Mouse (Mus musculus) adrenal gland, postnatal 14 days (tissue): ENCODE data around the gene Adprhl1. TPM values are rescaled to one million over a fixed set of nuclear protein-coding genes. Genes with fewer than 3 reads are reported as not detected.

ENCODE experiments used
- DNase-seq: peaks from one replicate; pipeline ENCODE4 v3.0.0; 2021; ENCODE audit warnings: mixed read lengths
- long read RNA-seq, 2 experiments: library from polyadenylated mRNA; stranded (forward); transcript quantifications; one replicate each; pipeline ENCODE4 v2.0.0; 2021
- total RNA-seq: library from RNA; stranded (reverse); gene quantifications from 2 replicates; pipeline ENCODE4 v1.2.3, GENCODE M21; 2021

Gene Adprhl1
- total RNA-seq, result 0.52 and 0.56 TPM in 2 replicates
- long read RNA-seq, experiment 1, partial matches to known transcripts, result 0 of 1 reads
- long read RNA-seq, experiment 1, other reads (novel, unspliced or antisense), result 0 of 1 reads
- long read RNA-seq, experiment 2, result 0 reads

GRCm38 (mm10) chr8:13254019-13254418 is at the start of gene Adprhl1:
TSS of gene Adprhl1 (minus strand) at chr8:13254162.
- peak; percentile 90 for DNase-seq

GRCm38 (mm10) chr8:13301036-13301435 is 47.1 kb upstream of the Adprhl1 start:
- no peak for DNase-seq

DNA sequence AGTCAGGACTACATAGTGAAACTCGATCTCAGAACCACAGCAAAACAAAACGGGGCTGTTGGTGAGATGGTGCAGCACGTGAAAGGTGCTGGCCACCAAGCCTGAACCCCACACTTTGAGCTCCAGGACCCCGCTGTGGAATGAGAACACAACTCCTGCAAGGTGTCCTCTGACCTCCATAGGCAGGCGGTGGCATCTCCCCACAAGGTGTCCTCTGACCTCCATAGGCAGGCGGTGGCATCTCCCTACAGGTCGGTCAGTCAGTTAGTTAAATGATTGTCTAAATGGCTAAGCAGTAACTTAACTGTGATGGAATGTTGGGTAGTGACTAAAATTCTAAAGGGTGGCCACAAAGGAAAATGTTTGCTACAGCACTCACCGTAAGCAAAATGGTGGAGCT is 45.6 kb upstream of the Adprhl1 start:
- no peak for DNase-seq

DNA sequence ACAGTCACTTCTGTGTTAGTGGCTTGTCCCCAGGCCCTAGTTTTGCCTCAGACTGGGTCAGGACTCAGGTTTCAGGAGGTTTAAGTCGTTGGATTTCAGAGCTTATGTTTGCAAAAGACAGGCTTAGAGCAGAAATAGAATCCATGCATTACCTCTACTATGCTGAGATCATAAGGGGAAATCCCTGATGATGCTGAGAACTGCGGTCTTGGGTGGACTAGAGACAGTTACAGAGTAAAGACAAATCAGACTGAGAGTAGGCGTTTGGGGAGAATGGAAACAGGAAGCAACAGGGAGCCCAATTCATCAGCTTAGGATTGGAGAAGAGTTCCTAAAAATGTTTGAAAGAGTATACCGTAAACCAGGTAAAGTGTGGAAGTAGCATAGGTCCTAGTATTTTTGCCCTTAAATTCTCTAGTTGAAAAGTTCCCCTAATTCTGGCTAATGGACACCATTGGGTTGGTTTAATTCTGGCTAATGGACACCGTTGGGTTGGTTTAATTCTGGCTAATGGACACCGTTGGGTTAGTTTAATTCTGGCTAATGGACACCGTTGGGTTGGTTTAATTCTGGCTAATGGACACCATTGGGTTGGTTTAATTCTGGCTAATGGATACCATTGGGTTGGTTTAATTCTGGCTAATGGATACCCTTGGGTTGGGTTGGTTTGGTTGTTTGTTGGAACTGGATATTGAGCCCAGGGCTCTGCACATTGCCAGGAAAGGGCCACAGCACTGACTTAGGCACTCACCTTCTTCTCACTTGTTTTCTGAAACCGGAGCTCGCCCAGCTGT is 39.9 kb upstream of the Adprhl1 start:
- DNase-seq, result no peak

DNA sequence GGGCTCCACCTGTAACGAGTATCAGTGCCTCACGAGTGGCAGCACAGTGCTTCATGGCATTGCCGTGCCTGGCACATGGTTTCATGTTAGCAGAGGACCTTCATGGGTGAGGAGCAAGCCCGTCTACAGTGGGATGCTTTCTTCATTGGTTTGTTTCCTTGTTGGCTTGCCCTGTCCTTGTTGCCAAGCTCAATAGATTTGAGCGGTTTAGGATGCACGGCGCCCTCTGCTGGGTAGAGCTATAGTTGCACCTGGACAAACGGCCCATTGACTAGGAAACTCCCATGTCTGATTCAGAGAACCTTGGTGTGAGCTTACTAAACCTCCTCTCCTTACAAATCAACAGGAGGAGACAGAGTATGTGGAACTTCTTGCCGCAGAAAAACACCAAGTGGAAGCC is 38.4 kb upstream of the Adprhl1 start:
- DNase-seq, result peak; percentile 90

- DNase-seq, result no peak
Measured at GRCm38 (mm10) chr8:13288646-13289045, 34.7 kb upstream of the Adprhl1 start.

- peak; percentile 97 for DNase-seq
Measured at GRCm38 (mm10) chr8:13287692-13288623, 34.0 kb upstream of the Adprhl1 start, which contains the start of the genes Dcun1d2 and Tmco3. TSS of gene Dcun1d2 (minus strand) at chr8:13288131. TSS of gene Tmco3 (plus strand) at chr8:13288190.

DNA sequence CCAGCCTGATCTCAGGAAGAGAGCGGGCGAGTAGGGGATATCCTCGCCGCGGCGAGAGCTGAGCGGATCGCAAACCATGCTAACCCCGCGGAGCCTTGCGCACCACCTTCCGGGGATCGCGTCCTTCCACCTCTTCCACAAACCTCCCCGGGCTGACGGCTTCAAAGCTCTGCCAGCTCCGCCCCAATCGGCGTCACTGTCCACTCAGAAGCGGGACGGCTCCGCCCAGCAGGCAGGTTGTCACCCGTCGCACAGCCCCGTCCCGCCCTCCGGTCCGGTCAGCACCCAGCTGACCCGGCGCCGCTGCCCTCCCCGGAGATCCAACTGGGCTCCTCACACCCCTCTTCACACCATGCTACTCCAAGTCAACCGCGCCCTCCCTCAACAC is 33.3 kb upstream of the Adprhl1 start:
- peak; percentile 97 for DNase-seq

GRCm38 (mm10) chr8:13283200-13283599 is 29.2 kb upstream of the Adprhl1 start:
- no peak for DNase-seq

DNA sequence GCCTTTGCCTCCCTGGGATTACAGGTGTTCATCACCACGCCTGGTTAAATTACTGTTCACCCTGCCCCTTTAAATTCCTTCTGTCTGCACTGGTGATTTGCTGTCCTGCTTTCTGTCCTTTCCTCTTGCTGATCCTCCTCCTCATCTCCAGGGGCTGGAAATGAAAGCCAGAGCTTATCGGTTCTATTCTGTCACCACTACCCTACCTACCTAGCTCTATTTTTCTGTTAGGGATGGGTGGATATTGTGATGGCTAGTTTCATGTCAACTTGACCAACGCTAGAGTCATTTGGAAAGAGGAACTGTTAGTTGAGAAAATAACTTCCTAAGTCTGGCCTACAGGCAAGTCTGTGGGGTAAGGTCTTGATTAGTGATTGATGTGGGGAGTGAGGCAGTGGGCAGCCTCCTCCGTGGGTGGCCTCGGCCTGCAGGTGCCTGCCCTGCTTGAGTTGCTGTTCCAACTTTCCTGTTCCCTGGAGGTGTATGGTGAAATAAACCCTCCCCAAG is 23.0 kb upstream of the Adprhl1 start:
- DNase-seq, result no peak

- DNase-seq, result no peak
Measured at GRCm38 (mm10) chr8:13272834-13273233, 18.9 kb upstream of the Adprhl1 start.

DNA sequence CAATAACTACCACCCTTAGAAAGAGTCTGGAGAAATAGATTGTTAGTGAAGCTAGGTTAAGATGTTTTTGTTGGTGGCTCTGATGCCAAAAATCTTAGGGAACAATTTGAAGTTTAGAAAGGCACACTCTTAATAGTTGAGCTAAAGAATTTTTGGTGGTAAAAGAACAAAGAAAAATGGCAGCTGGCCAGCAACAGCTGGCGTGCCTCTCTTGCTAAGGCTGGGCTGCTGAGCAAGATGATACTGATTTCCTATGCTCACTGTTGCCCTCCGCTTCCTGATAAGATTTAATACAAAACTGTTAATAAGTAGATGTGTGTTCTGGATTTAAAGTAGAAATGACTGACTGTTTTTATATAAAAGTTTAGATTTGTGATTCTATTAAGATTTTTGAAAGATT is 13.6 kb upstream of the Adprhl1 start:
- DNase-seq, result no peak

DNA sequence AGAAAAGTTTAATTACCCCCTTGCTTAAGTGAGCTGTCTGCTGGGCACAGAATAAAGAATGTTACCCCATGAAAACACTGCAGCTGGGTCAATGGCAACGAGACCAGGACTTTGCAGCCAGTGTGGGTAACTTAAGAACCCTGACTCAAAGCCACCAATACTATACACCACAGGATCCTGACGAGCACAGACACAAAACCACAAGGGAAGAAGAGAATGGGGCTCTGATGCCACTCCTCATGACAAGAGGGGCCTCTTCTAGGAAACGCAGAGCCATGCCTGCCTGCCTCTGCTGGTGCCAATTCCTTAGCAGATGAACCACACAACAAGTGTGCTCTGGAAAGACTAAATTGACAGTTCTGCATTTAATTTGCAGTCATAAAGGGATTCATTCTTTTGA is 9.4 kb upstream of the Adprhl1 start:
- DNase-seq, result no peak

GRCm38 (mm10) chr8:13253413-13253812 is 549 bp downstream of the Adprhl1 start:
- DNase-seq, result no peak

DNA sequence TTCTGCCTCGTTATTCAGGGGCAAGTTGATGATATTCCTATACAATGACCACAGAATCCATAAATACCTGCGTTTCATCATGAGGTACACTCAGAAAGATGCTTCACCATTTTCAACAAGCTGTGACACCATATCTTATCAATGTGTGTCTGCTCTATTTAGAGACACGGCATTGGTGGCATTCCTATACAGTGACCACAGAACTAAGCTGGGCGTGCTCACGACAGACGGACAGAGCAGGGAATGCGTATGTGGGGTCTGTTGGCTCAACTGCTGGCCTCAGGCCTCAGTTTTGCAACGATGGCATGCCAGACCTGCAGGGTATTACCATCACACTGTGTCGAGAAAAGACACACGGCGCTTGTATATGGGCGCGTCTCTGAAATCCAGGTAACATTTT is 1.1 kb downstream of the Adprhl1 start:
- no peak for DNase-seq

GRCm38 (mm10) chr8:13244343-13244880 is 9.6 kb downstream of the Adprhl1 start:
- DNase-seq, result no peak

GRCm38 (mm10) chr8:13242985-13243870 is 10.7 kb downstream of the Adprhl1 start:
- DNase-seq, result no peak

DNA sequence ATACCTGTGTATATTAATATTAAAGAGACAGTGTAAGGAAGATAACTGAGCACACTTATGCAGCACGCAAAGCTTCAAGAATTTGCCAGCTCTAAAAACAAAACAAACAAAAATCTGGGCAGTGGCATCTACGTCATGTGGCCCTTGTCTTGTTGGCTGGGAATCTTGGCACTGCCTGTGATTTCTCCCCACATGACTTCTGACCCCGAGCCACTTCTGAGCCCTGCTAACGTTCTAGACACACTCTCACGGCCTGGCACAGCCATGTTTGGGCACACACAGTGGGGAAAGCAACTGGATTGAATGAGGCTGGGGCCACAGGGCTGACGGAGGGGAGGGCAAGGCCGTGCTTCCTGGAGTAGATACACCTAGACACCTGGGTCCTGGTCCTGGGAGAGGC is 13.3 kb downstream of the Adprhl1 start:
- peak; percentile 38 for DNase-seq

- DNase-seq, result no peak
Measured at GRCm38 (mm10) chr8:13240055-13240454, 13.9 kb downstream of the Adprhl1 start.

- no peak for DNase-seq
Measured at GRCm38 (mm10) chr8:13234803-13235202, 19.2 kb downstream of the Adprhl1 start.

- DNase-seq, result no peak
Measured at GRCm38 (mm10) chr8:13230471-13230870, 23.5 kb downstream of the Adprhl1 start.
